Mouse (Mus musculus) CH12.LX (cell line): Measurements from ENCODE around the gene Gm13090. TPM values are rescaled to one million over a fixed set of nuclear protein-coding genes. Genes with fewer than 3 reads are reported as not detected.

ENCODE experiments used
- DNase-seq: peaks from one replicate; pipeline ENCODE4 v3.0.0-alpha.2; 2013; ENCODE audit errors: extremely low read depth
- H3K27ac ChIP-seq: 2 replicates; pipeline ENCODE4 v1.5.1; 2012; ENCODE audit warnings: low read depth, mild to moderate bottlenecking, control low read depth, moderate library complexity; ENCODE audit not compliant: insufficient read depth
- H3K27me3 ChIP-seq: replicated peaks from 2 replicates; pipeline ENCODE3; 2012; ENCODE audit warnings: inconsistent platforms
- H3K36me3 ChIP-seq, 2 experiments: replicated peaks in 1 of 2; 2 replicates each; pipeline versions ENCODE3 to v1.6.1; 2012; ENCODE audit warnings: inconsistent platforms in 1 of 2, low read length in 1 of 2, mild to moderate bottlenecking in 1 of 2, mixed read lengths in 1 of 2, moderate library complexity in 1 of 2; ENCODE audit not compliant: control insufficient read depth in 1 of 2, insufficient read depth in 1 of 2
- H3K4me1 ChIP-seq, 2 experiments: 2 replicates each; pipeline ENCODE4 v1.6.1; 2012; ENCODE audit warnings: inconsistent platforms in 1 of 2, moderate library complexity in 1 of 2; ENCODE audit not compliant: insufficient read depth in 2 of 2, control insufficient read depth in 1 of 2
- H3K4me2 ChIP-seq: 2 replicates; pipeline ENCODE4 v1.6.1; 2012; ENCODE audit warnings: low read depth, mild to moderate bottlenecking, control low read depth; ENCODE audit not compliant: poor library complexity, insufficient read depth, severe bottlenecking
- H3K4me3 ChIP-seq, 3 experiments: fragments of 150-350 bp in 1 of 3; sonication (generic) in 1 of 3; replicated peaks in 1 of 3; 2 replicates each; pipeline versions ENCODE3 to v1.5.1; 2011 to 2012; ENCODE audit warnings: low read depth in 2 of 3, low read length in 2 of 3, mild to moderate bottlenecking in 2 of 3, moderate library complexity in 2 of 3, control low read depth in 1 of 3, improper control_type of control experiment in 1 of 3, inconsistent platforms in 1 of 3, mixed read lengths in 1 of 3; ENCODE audit not compliant: poor library complexity in 1 of 3
- H3K79me2 ChIP-seq: replicated peaks from 2 replicates; pipeline ENCODE4 v1.6.1; 2012; ENCODE audit warnings: mild to moderate bottlenecking, moderate library complexity; ENCODE audit not compliant: control insufficient read depth, poor library complexity, insufficient read depth, severe bottlenecking; ENCODE audit errors: extremely low read depth
- H3K9ac ChIP-seq: 2 replicates; pipeline ENCODE4 v1.6.1; 2012; ENCODE audit warnings: low read depth, mild to moderate bottlenecking, control low read depth, moderate library complexity; ENCODE audit not compliant: insufficient read depth
- H3K9me3 ChIP-seq: replicated peaks from 2 replicates; pipeline ENCODE3; 2012; ENCODE audit warnings: low read length, inconsistent platforms, mixed read lengths
- CHD1 ChIP-seq: IDR thresholded peaks from 2 replicates; pipeline ENCODE4 v1.6.1; 2012; ENCODE audit warnings: low read depth, low read length, improper control_type of control experiment, inconsistent platforms
- CTCF ChIP-seq, 2 experiments: IDR thresholded peaks in 1 of 2; conservative IDR thresholded peaks in 1 of 2; 2 replicates each; pipeline ENCODE4 v1.5.1; 2011 to 2012; ENCODE audit warnings: low read depth in 2 of 2, low read length in 2 of 2, improper control_type of control experiment in 1 of 2, inconsistent platforms in 1 of 2, mild to moderate bottlenecking in 1 of 2, moderate library complexity in 1 of 2
- E2F4 ChIP-seq: IDR thresholded peaks from 2 replicates; pipeline ENCODE4 v1.6.1; 2011; ENCODE audit warnings: low read depth, low read length, improper control_type of control experiment; ENCODE audit not compliant: insufficient replicate concordance
- ELF1 ChIP-seq: IDR thresholded peaks from 2 replicates; pipeline ENCODE4 v1.6.1; 2014; ENCODE audit warnings: low read depth, mild to moderate bottlenecking, inconsistent platforms, low read length, improper control_type of control experiment
- EP300 ChIP-seq: IDR thresholded peaks from 2 replicates; pipeline ENCODE4 v1.6.1; 2011; ENCODE audit warnings: low read length, improper control_type of control experiment
- ETS1 ChIP-seq: conservative IDR thresholded peaks from 2 replicates; pipeline ENCODE4 v1.6.1; 2012; ENCODE audit warnings: low read depth, mild to moderate bottlenecking, inconsistent platforms, low read length, improper control_type of control experiment, moderate library complexity
- JUND ChIP-seq: conservative IDR thresholded peaks from 2 replicates; pipeline ENCODE4 v1.6.1; 2011; ENCODE audit warnings: low read depth, low read length, improper control_type of control experiment
- MAFK ChIP-seq: IDR thresholded peaks from 2 replicates; pipeline ENCODE4 v1.6.1; 2011; ENCODE audit warnings: low read length, improper control_type of control experiment; ENCODE audit not compliant: insufficient replicate concordance
- MAX ChIP-seq: IDR thresholded peaks from 2 replicates; pipeline ENCODE4 v1.6.1; 2011; ENCODE audit warnings: low read length, improper control_type of control experiment
- MAZ ChIP-seq: IDR thresholded peaks from 2 replicates; pipeline ENCODE4 v1.6.1; 2012; ENCODE audit warnings: low read depth, mild to moderate bottlenecking, inconsistent platforms, low read length, improper control_type of control experiment, moderate library complexity
- MEF2A ChIP-seq: IDR thresholded peaks from 2 replicates; pipeline ENCODE4 v1.6.1; 2014; ENCODE audit warnings: low read depth, mild to moderate bottlenecking, inconsistent platforms, low read length, improper control_type of control experiment, borderline replicate concordance
- MXI1 ChIP-seq: IDR thresholded peaks from 2 replicates; pipeline ENCODE4 v1.6.1; 2011; ENCODE audit warnings: mild to moderate bottlenecking, low read depth, low read length, improper control_type of control experiment
- NELFE ChIP-seq: IDR thresholded peaks from 2 replicates; pipeline ENCODE4 v1.6.1; 2011; ENCODE audit warnings: low read depth, low read length, improper control_type of control experiment
- PAX5 ChIP-seq: IDR thresholded peaks from 2 replicates; pipeline ENCODE4 v1.6.1; 2012; ENCODE audit warnings: low read length, inconsistent platforms, mixed read lengths
- SIN3A ChIP-seq: IDR thresholded peaks from 2 replicates; pipeline ENCODE4 v1.6.1; 2012; ENCODE audit warnings: low read length, improper control_type of control experiment, inconsistent platforms
- SMC3 ChIP-seq: IDR thresholded peaks from 2 replicates; pipeline ENCODE4 v1.6.1; 2011; ENCODE audit warnings: low read depth, low read length, improper control_type of control experiment
- TCF12 ChIP-seq: IDR thresholded peaks from 2 replicates; pipeline ENCODE4 v1.6.1; 2014; ENCODE audit warnings: low read depth, mild to moderate bottlenecking, inconsistent platforms, low read length, improper control_type of control experiment
- UBTF ChIP-seq: IDR thresholded peaks from 2 replicates; pipeline ENCODE4 v1.6.1; 2012; ENCODE audit warnings: low read depth, mild to moderate bottlenecking, inconsistent platforms, low read length, improper control_type of control experiment, moderate library complexity
- USF1 ChIP-seq: IDR thresholded peaks from 2 replicates; pipeline ENCODE4 v1.6.1; 2014; ENCODE audit warnings: low read depth, mild to moderate bottlenecking, inconsistent platforms, low read length, improper control_type of control experiment
- ZNF384 ChIP-seq: IDR thresholded peaks from 2 replicates; pipeline ENCODE4 v1.6.1; 2012; ENCODE audit warnings: low read depth, low read length, improper control_type of control experiment, inconsistent platforms
- dilution Hi-C: fragments of 300-500 bp; cut with MboI; formaldehyde crosslinking; loops from 2 replicates; pipeline ENCODE4 v1.14.3; 2020; ENCODE audit warnings: low sequenced_read_pairs; ENCODE audit not compliant: extremely low pct_unique_long_range_greater_than_20kb, extremely low pct_ligation_motif_present
- in situ Hi-C: fragments of 300-500 bp; cut with MboI; formaldehyde crosslinking; loops from 3 replicates; pipeline ENCODE4 v1.14.3; 2019; ENCODE audit warnings: low sequenced_read_pairs, low pct_ligation_motif_present, low pct_unique_long_range_greater_than_20kb, mixed read lengths
- polyA plus RNA-seq: library from polyadenylated mRNA; unstranded; fragments of >175 nt; gene quantifications from 2 replicates; pipeline ENCODE4 v1.2.1, GENCODE M21; 2012; ENCODE audit warnings: low read depth; ENCODE audit not compliant: insufficient read length
- total RNA-seq, 2 experiments: library from RNA; depleted of rRNA; stranded (reverse); fragments of 300-350 nt in 1 of 2; fragments of >200 nt in 1 of 2; gene quantifications; 2 replicates each; pipeline ENCODE4 v1.2.3; 2012 to 2014

The Gm13090 gene
- total and polyA plus RNA-seq, 3 experiments, result not detected

DNA sequence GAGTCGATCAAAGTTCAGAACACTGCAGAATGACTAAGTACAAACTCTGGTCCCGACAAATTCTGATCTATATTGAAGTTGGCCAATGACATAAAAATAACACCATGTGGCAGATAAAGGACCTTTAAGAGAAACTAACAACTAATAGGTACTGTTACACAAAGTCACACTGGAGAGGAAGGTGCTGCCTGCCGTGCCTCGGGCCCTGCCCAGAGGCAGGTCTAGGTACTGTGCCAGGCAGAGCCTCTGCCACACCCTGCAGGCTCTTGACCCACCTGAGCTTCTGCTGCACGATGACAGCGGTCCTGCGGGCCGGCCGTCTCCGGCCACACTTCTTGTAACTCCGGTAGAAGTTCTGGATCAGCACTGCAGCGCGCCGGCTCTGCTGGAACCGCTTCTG lies 14.6 kb upstream of the Gm13090 start:
- Histone ChIP-seq H3K9me3 (no peaks in the 10 kb centered on the region), H3K4me2 (no peak overlapping the region), H3K79me2 (no peaks in the 10 kb centered on the region), H3K4me3 (no peak overlapping the region), H3K9ac (no peak overlapping the region), H3K27me3 (peaks cover 16% of the 10 kb centered on the region), H3K4me1 (no peaks in the 10 kb centered on the region), H3K27ac (no peak overlapping the region), H3K36me3 (no peaks in the 10 kb centered on the region)
- no peak for TF ChIP-seq MEF2A
- no peak for TF ChIP-seq SMC3
- no peak for TF ChIP-seq ELF1
- no peak for TF ChIP-seq E2F4
- TF ChIP-seq MAX, result no peak
- in situ Hi-C loops, result loop anchor here (5.0 kb wide), 1 partner anchor 67 kb away; no protein-coding TSS in a partner anchor
- DNase-seq, result no peak
- dilution Hi-C loops, result no loop called here

DNA sequence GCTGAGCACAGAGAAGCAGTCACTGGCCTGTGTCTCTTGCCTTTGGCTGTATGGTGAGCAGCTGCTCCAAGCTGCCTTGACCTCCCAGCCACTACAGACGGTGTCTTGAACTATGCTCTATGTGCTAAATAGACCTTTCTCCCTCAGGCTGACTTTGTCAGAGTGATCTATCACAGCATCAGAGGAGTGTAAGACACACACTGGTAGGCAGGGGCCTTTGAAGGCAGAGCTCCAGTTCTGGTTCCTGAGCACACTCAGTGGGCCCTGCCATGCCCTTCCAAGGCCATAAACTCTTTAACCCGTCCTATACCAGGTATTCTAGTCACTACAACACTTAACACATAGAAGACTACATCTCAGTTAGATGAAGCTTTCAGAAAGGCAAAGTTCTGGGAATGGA lies 8.0 kb upstream of the Gm13090 start:
- Histone ChIP-seq H3K27me3 (peaks cover 2% of the 10 kb centered on the region), H3K4me3 (no peak overlapping the region), H3K4me2 (no peak overlapping the region), H3K79me2 (no peaks in the 10 kb centered on the region), H3K27ac (no peak overlapping the region), H3K9ac (no peak overlapping the region), H3K36me3 (no peaks in the 10 kb centered on the region), H3K4me1 (0 out of 4 replicates have a peak, but pooled peaks cover 0 to 3% of the 10 kb centered on the region in 2 experiments), H3K9me3 (peaks cover 5% of the 10 kb centered on the region)
- in situ Hi-C loops (no loop called here), dilution Hi-C loops (no loop called here)
- TF ChIP-seq SIN3A, result no peak
- TF ChIP-seq ELF1, result no peak
- TF ChIP-seq NELFE, result no peak
- no peak for TF ChIP-seq EP300
- no peak for TF ChIP-seq PAX5
- TF ChIP-seq MAZ, result no peak
- no peak for TF ChIP-seq SMC3
- TF ChIP-seq MXI1, result no peak
- no peak for TF ChIP-seq CTCF (conservative IDR thresholded peaks at IDR 0.05 in 1 of 2, IDR thresholded peaks at IDR 0.05 in 1 of 2; ENCODE audit: low read depth in 2 of 2, low read length in 2 of 2)
- TF ChIP-seq CHD1, result no peak
- no peak for TF ChIP-seq MAFK
- TF ChIP-seq ETS1, result no peak
- TF ChIP-seq E2F4, result no peak
- no peak for TF ChIP-seq UBTF
- TF ChIP-seq ZNF384, result no peak
- TF ChIP-seq TCF12, result no peak
- no peak for TF ChIP-seq USF1
- TF ChIP-seq JUND, result no peak
- DNase-seq, result no peak
